Mouse (Mus musculus) CH12.LX (cell line): ENCODE data around the gene Prlh. TPM values are rescaled to one million over a fixed set of nuclear protein-coding genes. Genes with fewer than 3 reads are reported as not detected.

Experiments used
- polyA plus RNA-seq: library from polyadenylated mRNA; unstranded; fragments of >175 nt; gene quantifications from 2 replicates; pipeline ENCODE4 v1.2.1, GENCODE M21; 2012; ENCODE audit warnings: low read depth; ENCODE audit not compliant: insufficient read length
- total RNA-seq, 2 experiments: library from RNA; depleted of rRNA; stranded (reverse); fragments of 300-350 nt in 1 of 2; fragments of >200 nt in 1 of 2; gene quantifications; 2 replicates each; pipeline ENCODE4 v1.2.3; 2012 to 2014

The Prlh gene
- total and polyA plus RNA-seq, 3 experiments: not detected

Other genes with a start within 250 kb of the Prlh start
- gene Col6a3, start 109.1 kb upstream of the Prlh start, total RNA-seq (2012; rRNA removed): under 0.01 and 0.25 TPM in 2 replicates
- not detected in 2 replicates for gene Col6a3, start 109.1 kb upstream of the Prlh start, total RNA-seq (2014; rRNA removed)
- gene Col6a3, start 109.1 kb upstream of the Prlh start, polyA plus RNA-seq: not detected in 2 replicates
- not detected in 2 replicates for gene Mlph, start 38.0 kb upstream of the Prlh start, total RNA-seq (2012; rRNA removed)
- not detected in 2 replicates for gene Mlph, start 38.0 kb upstream of the Prlh start, total RNA-seq (2014; rRNA removed)
- gene Mlph, start 38.0 kb upstream of the Prlh start, polyA plus RNA-seq: not detected in 2 replicates
- 0.55 and 0.64 TPM in 2 replicates for gene Rab17, start 16.6 kb downstream of the Prlh start, total RNA-seq (2012; rRNA removed)
- gene Rab17, start 16.6 kb downstream of the Prlh start, total RNA-seq (2014; rRNA removed): 0.15 and 0.26 TPM in 2 replicates
- gene Rab17, start 16.6 kb downstream of the Prlh start, polyA plus RNA-seq: 0.59 and 1.1 TPM in 2 replicates
- gene Lrrfip1, start 45.6 kb downstream of the Prlh start, total RNA-seq (2012; rRNA removed): 19.1 and 22.8 TPM in 2 replicates
- 16.9 and 17.2 TPM in 2 replicates for gene Lrrfip1, start 45.6 kb downstream of the Prlh start, total RNA-seq (2014; rRNA removed)
- 30.5 and 31.7 TPM in 2 replicates for gene Lrrfip1, start 45.6 kb downstream of the Prlh start, polyA plus RNA-seq
- gene Rbm44, start 192.0 kb downstream of the Prlh start, total RNA-seq (2012; rRNA removed): not detected in 2 replicates
- 0.24 and 0.44 TPM in 2 replicates for gene Rbm44, start 192.0 kb downstream of the Prlh start, total RNA-seq (2014; rRNA removed)
- 0.23 and 0.25 TPM in 2 replicates for gene Rbm44, start 192.0 kb downstream of the Prlh start, polyA plus RNA-seq
- not detected in 2 replicates for gene Ramp1, start 226.7 kb downstream of the Prlh start, total RNA-seq (2012; rRNA removed)
- gene Ramp1, start 226.7 kb downstream of the Prlh start, total RNA-seq (2014; rRNA removed): not detected in 2 replicates
- gene Ramp1, start 226.7 kb downstream of the Prlh start, polyA plus RNA-seq: not detected in 2 replicates